Comparison of ENCODE assay signal across 10 mouse cellular contexts in genomic region chr5:77228986-77229385, GRCm38 (mm10). TPM values are rescaled to one million over a fixed set of nuclear protein-coding genes. Genes with fewer than 3 reads are reported as not detected.
DNase-seq lines count a peak whose midpoint lies in the region; TF ChIP-seq lines count a peak whose summit lies in the region.
"Had no signal": no experiment of that assay in that cellular context is flagged by ENCODE, and none has a peak within 500 bp of the region (broad histone marks: within the 10 kb centered on the region; RNA-seq: fewer than 3 reads in every experiment).

No protein-coding gene starts in this region.

- peaks cover 0 to 3% of the 10 kb centered on the region in 2 experiments; a peak in 1 of 4 replicates for H3K36me3 ChIP-seq in MEL (ENCODE audit: control insufficient read depth in 1 of 2, insufficient read depth in 2 of 2, low read length in 2 of 2)
- H3K36me3 ChIP-seq: embryonic facial prominence, embryonic 13.5 days; liver, embryonic 15.5 days had no signal

- H3K27me3 ChIP-seq in MEL (ENCODE audit: control insufficient read depth in 1 of 2, insufficient read depth in 2 of 2, low read length in 2 of 2), result peaks cover 1 to 2% of the 10 kb centered on the region in 2 experiments
- H3K27me3 ChIP-seq: embryonic facial prominence, embryonic 13.5 days; liver, embryonic 15.5 days had no signal

- no peaks in the 10 kb centered on the region for H3K9me3 ChIP-seq in MEL (replicated peaks; ENCODE audit: insufficient read depth, low read length)
- H3K9me3 ChIP-seq: embryonic facial prominence, embryonic 13.5 days; liver, embryonic 15.5 days had no signal

- H3K27ac ChIP-seq in layer of hippocampus, adult 2 months, result no peak overlapping the region
- H3K27ac ChIP-seq in MEL (ENCODE audit: control insufficient read depth, low read depth, low read length), result no peak overlapping the region
- H3K27ac ChIP-seq: embryonic facial prominence, embryonic 13.5 days; liver, embryonic 15.5 days had no signal

- TF ChIP-seq CTCF in layer of hippocampus, adult 2 months (conservative IDR thresholded peaks at IDR 0.05), result peak; percentile 88
- TF ChIP-seq CTCF in MEL (IDR thresholded peaks at IDR 0.05 in 2 of 3, conservative IDR thresholded peaks at IDR 0.05 in 1 of 3; ENCODE audit: control insufficient read depth in 1 of 3, insufficient read depth in 1 of 3, low read depth in 2 of 3, low read length in 3 of 3, poor library complexity in 1 of 3, severe bottlenecking in 1 of 3), result peak; percentile 47 to 93 (median 69)

- H3K79me2 ChIP-seq in MEL (ENCODE audit: control insufficient read depth, insufficient read depth, low read length, poor library complexity), result no peaks in the 10 kb centered on the region

- DNase-seq in layer of hippocampus, adult 2 months (ENCODE audit: low spot score in 2 of 2), result no peak
- DNase-seq in layer of hippocampus, adult 8-10 months (ENCODE audit: low spot score in 2 of 2), result no peak
- DNase-seq in MEL (ENCODE audit: low read depth, low spot score), result peak; percentile 84
- peak; percentile 71 for DNase-seq in embryo, embryonic 11 days
- peak; percentile 48 for DNase-seq in lung, postnatal 25 days (ENCODE audit: low spot score)
- no peak for DNase-seq in right cerebral cortex, adult 18-20 months
- no peak for DNase-seq in gastrocnemius, postnatal 4 days (ENCODE audit: low spot score in 2 of 2)
- no peak for DNase-seq in frontal cortex, postnatal 36 days (ENCODE audit: low spot score in 2 of 2)

- TF ChIP-seq RAD21 in MEL (IDR thresholded peaks at IDR 0.05; ENCODE audit: low read depth, low read length), result peak; percentile 91

- H3K4me1 ChIP-seq in MEL (ENCODE audit: control insufficient read depth in 1 of 2, insufficient read depth in 2 of 2, low read length in 2 of 2), result 0 out of 4 replicates have a peak, but pooled peaks cover 0 to 2% of the 10 kb centered on the region in 2 experiments
- H3K4me1 ChIP-seq: embryonic facial prominence, embryonic 13.5 days; liver, embryonic 15.5 days had no signal

- no peak overlapping the region for H3K4me3 ChIP-seq in layer of hippocampus, adult 2 months
- H3K4me3 ChIP-seq in MEL (ENCODE audit: control insufficient read depth in 1 of 2, insufficient read depth in 1 of 2, low read depth in 2 of 2, low read length in 2 of 2), result no peak overlapping the region
- H3K4me3 ChIP-seq: embryonic facial prominence, embryonic 13.5 days; liver, embryonic 15.5 days had no signal

- no peak for TF ChIP-seq POLR2A in MEL (IDR thresholded peaks at IDR 0.05; ENCODE audit: control insufficient read depth in 1 of 2, insufficient read depth in 1 of 2, low read depth in 1 of 2, low read length in 2 of 2, poor library complexity in 1 of 2)

- H3K9ac ChIP-seq in MEL (ENCODE audit: control insufficient read depth, low read depth, low read length, poor library complexity, severe bottlenecking), result no peak overlapping the region
- H3K9ac ChIP-seq: embryonic facial prominence, embryonic 13.5 days; liver, embryonic 15.5 days had no signal

- no peak for TF ChIP-seq EP300 in MEL (IDR thresholded peaks at IDR 0.05; ENCODE audit: low read depth in 1 of 2, low read length in 2 of 2)

TF ChIP-seq in MEL, 35 proteins besides CTCF, POLR2A, EP300 and RAD21:
- TF ChIP-seq SIN3A (IDR thresholded peaks at IDR 0.05; ENCODE audit: low read length), result peak; percentile 17; the same call in 1 of the 2 replicates
- TF ChIP-seq UBTF (IDR thresholded peaks at IDR 0.05; ENCODE audit: borderline replicate concordance, insufficient read depth, low read depth, low read length), result no peak
- no peak for TF ChIP-seq USF2 (IDR thresholded peaks at IDR 0.05; ENCODE audit: borderline replicate concordance in 1 of 2, insufficient read depth in 1 of 2, low read depth in 1 of 2, low read length in 2 of 2)
- TF ChIP-seq MYC (IDR thresholded peaks at IDR 0.05; ENCODE audit: low read depth, low read length), result peak; percentile 54; the same call in 1 of the 2 replicates
- peak; percentile 64 for TF ChIP-seq ZC3H11A (IDR thresholded peaks at IDR 0.05; ENCODE audit: low read depth, low read length)
- no peak for TF ChIP-seq TCF12 (IDR thresholded peaks at IDR 0.05; ENCODE audit: low read depth, low read length)
- peak; percentile 72 for TF ChIP-seq SMC3 (IDR thresholded peaks at IDR 0.05; ENCODE audit: low read depth, low read length)

RNA-seq across cellular contexts. Expression of gene Spink2, which starts 17.7 kb away (rescaled TPM):
- not detected for total RNA-seq in layer of hippocampus, adult 2 months (2021)
- total RNA-seq in layer of hippocampus, adult 8-10 months (2022), result not detected
- not detected in 2 replicates for total RNA-seq in MEL (2012; rRNA removed)
- polyA plus RNA-seq in MEL (2012; ENCODE audit: insufficient read depth in 1 of 2, insufficient read length in 2 of 2, low read depth in 1 of 2, low replicate concordance in 2 of 2, missing spikeins in 1 of 2), result not detected
- total RNA-seq in gastrocnemius, postnatal 4 days (2021), result 1 to 10 TPM; 2.7 to 4.0 TPM

RNA-seq across cellular contexts. Expression of gene Rest, which starts 36.3 kb away (rescaled TPM):
- total RNA-seq in layer of hippocampus, adult 2 months (2021), result 1 to 10 TPM; 3.4 to 4.4 TPM
- 1 to 10 TPM; 4.1 to 6.4 (median 5.2) TPM for total RNA-seq in layer of hippocampus, adult 8-10 months (2022)
- 19.3 and 21.0 TPM in 2 replicates for total RNA-seq in MEL (2012; rRNA removed)
- polyA plus RNA-seq in MEL (2012; ENCODE audit: insufficient read depth in 1 of 2, insufficient read length in 2 of 2, low read depth in 1 of 2, low replicate concordance in 2 of 2, missing spikeins in 1 of 2), result 10 to 100 TPM in 1 of 2 experiments, 1 to 10 TPM in 1; 7.4 to 20.6 TPM
- total RNA-seq in gastrocnemius, postnatal 4 days (2021), result 10 to 100 TPM; 26.3 to 26.4 TPM

Comparison
In these comparisons a context has a peak if more than half of its experiments do, and no peak if none do; other contexts are left out.
1. DNase-seq: peak in MEL (single experiment), embryo, embryonic 11 days (single experiment) and lung, postnatal 25 days (single experiment); none in layer of hippocampus, adult 2 months (0 of 2), layer of hippocampus, adult 8-10 months (0 of 2), right cerebral cortex, adult 18-20 months (single experiment), gastrocnemius, postnatal 4 days (0 of 2) and frontal cortex, postnatal 36 days (0 of 2).